Mouse (Mus musculus) adrenal gland, adult (tissue): ENCODE data around the gene Mipol1.

Experiments used
- DNase-seq, 2 experiments: peaks; one replicate each; pipeline ENCODE4 v3.0.0; 2022 to 2023; ENCODE audit warnings: low spot score in 1 of 2; ENCODE audit not compliant: inconsistent age in 2 of 2

The Mipol1 gene

DNA sequence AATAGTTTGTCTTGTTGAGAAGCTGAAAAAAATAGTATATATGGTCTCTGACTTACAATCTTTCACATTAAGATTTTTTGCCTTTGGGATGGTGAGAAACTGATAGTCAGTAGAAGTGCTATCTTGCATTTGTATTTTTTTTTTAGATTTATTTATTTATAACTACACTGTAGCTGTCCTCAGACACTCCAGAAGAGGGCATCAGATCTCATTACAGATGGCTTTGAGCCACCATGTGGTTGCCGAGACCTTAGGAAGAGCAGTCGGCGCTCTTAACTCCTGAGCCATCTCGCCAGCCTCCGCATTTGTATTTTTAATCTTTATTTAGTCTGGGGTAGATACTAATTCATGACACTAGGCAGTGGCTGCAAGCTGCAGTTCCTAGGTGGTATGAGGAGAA is 3.2 kb downstream of the Mipol1 start:
- no peak for DNase-seq

DNA sequence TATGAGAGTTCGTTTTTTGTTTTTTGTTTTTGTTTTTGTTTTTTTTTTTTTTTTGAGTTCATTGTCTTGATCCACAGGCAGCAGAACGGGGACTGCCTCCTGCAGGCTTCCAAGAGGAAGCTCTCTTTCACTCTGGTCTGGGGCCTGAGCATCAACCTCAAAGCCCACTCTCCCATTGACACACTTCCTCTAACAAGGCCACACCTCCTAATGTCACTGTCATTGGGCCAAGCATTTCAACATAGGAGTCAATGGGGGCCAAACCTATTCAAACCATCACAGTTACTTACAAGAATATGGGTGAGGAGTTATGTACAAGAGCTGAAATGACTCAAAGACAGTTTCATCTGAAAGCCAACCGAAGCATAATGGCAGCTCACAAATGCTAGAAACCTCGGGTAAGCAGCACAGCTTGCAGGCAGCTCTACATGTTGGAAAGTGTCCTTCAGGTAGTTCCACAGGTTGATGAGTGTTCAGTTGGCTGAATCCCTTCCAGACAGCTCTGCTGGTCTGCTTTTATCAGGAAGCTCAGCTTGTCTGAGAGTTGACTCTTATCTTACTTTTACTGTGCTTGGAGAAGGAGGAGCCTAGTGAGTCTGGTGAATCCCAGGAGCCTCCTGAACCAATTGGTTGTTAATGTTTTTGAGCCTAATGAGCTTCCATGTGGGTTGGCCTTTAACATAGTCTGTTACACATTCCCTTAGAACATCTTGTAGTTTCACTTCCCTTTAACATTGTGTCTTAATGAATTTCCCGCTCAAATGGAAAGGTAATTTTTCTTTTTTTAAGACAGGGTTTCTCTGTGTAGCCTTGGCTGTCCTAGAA is 13.7 kb downstream of the Mipol1 start:
- no peak for DNase-seq

DNA sequence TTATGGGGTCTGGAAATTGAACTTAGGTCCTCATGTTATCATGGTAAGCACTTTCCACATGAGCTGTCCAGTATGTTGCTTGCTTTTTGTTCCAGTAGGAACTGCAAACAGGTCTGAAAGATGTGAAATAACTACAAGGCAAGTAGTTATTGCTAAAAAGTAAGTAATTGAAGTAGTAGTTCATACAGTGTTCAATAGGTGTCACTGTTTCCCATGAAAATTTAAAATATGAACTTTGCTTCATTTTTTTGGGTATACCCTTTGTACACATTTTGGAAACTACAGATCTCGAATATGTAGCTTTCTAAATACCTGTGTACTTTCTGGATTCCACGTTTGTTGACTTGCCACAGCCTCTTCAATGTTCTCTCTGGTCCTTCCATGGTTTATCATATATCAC is 28.3 kb downstream of the Mipol1 start:
- DNase-seq, result no peak

DNA sequence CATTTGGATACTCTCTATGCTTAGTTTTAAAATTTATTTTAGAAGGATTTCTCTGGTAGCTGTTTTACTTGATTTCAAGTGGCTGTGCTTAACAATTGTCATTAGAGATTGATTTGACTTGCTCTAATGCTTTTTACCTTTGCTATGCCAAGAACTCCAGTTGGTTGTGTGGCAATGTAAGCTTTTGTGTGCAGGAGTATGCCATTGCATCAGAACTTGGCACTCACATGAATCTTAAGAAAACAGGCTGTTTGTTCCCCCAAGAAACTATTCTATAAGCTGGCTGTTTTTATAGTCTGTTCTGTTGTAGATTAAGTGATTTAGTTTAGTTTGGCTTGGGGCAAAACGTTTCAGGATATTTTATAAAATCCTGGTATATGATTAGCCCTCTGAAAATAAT is 45.2 kb downstream of the Mipol1 start:
- no peak for DNase-seq

DNA sequence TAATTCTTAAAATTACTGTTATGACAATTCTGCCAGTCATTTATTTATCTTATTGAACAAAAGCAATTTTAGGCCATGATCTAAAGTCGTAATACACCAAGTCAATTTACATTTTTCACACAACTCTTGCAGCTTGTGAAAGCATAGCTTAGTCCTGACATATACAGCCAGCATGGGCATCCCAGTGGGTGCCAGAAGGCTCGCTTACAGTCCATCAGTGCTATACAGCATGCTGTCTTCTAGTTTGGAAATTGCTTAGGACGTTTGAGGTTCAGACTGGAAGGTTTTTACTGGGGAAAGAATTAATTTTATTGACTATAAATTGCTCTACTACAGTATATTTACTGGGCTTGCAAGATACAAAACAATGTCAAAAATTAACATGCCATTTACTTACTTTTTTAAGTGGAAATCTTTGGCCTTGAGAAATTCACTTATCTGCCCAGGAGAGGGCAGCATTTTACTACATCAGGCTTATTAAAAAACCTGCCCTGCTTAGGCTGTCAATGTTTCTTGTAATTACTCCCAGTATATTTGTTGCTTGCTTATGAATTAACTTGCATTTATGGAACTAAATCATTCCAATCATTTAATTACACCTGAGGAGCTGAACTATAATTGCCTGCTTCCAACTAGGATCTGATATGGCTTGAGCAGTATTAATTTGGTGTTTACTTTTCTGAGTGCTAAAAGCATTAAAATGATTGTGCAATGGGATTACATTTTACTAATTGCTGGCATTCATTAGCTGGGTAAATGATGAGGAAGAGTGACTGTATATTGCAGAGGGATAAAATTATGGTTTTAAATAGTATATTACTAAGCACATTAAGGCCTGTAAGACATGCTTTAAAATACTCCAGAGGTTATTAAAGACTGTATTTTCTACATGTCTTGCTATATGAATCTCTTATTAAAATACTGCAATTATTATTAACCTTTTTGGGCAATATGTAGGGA is 51.2 kb downstream of the Mipol1 start:
- DNase-seq, result peak in 1 of 2 experiments; percentile 61

DNA sequence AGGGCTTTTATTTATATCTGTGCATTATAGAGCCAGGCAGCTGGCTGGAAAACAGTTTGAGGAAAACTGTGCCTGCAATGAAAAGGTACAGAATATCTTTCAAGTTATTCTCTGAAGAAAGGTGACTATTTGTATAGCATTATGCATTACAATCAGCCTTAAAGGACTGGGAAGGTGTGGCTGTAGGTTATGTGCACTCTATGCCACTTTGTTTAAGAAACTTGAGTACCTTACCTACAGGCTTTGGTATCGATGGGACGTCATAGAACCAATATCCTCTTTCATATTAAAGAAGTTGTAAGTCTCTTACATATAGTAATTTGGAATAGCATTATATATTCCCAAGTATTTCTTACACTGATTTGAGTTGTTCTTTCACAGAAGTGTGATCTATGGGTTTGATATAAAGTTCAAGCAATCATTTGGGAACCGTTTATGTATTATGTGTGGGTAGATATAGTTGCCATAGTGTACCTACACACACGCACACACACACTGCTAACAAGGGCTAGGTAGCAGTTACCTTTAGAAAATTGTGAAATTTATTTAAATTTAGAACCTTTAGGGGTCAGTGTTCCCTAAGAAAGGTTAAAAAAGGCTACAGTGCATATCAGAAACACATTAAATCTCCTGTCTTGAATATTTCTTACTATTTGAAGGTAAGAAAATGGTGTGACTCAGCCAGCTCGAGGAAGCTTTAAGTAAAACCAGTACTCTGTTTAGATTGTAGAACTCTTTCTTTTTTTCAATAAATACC is 55.3 kb downstream of the Mipol1 start:
- no peak for DNase-seq

DNA sequence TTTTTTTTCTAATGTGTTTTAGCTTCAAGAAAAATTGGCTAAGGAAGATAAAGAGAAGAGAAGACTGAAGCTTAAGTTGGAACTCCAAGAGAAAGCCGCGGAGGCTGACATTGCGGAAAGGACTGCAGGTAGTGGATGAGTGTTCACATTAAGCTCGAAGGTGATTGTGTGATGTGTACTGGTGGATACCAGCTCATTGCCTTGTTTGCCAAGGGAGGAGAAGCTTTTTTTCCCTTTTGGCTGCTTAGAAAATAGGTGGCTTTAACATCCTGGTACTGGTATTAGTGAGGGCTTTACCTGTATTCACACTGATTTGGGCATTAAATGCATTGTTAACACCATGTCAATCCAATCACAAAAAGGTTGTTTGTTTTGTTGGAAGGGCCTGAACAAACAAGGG is 77.1 kb downstream of the Mipol1 start:
- no peak for DNase-seq

DNA sequence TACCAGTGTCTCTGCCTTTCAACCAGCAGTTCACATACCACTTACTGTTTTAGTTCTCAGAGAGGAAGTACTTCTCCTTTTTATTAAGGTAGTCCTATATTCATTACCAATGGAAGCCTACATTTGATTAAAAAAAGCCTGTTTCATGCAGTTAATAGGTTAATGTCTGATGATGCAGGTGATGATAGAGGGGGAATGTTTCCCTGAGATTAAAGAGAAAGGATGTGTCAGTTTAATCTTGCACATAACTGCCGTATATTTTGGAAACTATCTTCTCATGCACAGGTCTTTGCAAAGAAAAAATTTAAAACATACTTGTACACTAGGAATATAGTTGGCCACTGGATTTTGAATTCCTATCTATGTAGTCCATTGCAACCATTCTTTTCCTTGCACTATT is 77.5 kb downstream of the Mipol1 start:
- no peak for DNase-seq

DNA sequence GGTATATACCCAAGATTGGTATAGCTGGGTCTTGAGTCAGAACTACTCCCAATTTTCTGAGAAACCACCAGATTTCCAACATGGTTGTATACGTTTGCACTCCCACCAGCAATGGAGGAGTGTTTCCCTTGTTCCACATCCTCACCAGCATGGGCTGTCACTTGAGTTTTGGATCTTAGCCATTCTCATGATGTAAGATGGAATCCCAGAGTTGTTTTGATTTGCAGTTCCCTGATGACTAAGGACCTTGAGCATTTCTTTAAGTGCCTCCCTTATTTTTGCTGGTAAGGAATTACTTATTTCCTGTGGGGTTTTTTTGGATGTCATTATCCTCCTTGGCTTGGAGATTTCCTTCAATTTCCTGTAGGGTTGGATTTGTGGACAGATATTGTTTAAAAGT is 108.8 kb downstream of the Mipol1 start:
- no peak for DNase-seq

DNA sequence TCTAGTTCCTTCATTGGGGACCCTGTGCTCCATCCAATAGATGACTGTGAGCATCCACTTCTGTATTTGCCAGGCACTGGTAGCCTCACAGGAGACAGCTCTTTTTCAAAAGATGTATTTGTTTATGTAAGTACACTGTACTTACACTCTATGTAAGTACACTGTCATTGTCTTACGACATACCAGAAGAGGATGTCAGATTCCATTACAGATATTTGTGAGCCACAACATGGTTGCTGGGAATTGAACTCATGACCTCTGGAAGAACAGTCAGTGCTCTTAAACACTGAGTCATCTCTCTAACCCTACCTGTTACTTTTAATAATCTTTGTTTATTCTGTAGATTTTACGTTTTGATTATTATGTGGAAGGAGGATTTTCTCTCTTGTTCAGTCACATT is 109.9 kb downstream of the Mipol1 start:
- no peak for DNase-seq

DNA sequence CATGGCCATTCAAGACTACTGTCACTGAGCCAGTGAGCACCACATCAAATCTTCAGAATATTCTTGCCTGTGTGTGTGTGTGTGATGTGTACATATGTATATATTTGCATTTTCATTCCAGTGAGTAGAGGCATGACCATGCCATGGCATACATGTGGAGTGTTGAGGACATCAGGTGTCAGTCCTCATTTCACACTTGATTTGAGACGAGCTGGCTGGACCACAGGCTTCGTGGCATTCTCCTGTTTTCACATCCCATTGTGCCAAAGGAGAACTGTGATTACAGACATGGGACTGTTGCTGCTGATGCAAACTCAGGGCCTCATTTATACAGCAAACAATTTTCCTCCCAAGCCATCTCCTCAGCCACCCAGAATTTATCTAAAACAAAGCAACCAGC is 132.5 kb downstream of the Mipol1 start:
- no peak for DNase-seq

DNA sequence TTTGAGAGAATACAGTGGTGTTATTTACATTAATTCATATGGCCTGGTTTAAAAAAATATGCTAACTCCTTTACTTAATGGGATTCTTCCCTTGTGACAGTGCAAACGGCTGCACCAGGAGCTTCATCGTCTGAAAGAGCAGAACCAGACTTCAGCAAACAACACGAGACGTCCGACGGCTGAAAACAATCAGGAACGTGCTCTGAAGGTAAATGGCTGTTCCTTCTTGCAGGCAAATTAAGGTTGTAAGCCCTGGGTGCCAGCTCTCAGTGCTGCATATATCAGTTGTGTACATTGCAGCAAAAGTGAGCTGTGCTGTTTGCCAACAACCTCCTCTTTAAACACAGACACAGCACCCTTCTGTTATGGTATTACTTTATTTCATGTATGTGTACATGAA is 133.8 kb downstream of the Mipol1 start:
- DNase-seq, result no peak

DNA sequence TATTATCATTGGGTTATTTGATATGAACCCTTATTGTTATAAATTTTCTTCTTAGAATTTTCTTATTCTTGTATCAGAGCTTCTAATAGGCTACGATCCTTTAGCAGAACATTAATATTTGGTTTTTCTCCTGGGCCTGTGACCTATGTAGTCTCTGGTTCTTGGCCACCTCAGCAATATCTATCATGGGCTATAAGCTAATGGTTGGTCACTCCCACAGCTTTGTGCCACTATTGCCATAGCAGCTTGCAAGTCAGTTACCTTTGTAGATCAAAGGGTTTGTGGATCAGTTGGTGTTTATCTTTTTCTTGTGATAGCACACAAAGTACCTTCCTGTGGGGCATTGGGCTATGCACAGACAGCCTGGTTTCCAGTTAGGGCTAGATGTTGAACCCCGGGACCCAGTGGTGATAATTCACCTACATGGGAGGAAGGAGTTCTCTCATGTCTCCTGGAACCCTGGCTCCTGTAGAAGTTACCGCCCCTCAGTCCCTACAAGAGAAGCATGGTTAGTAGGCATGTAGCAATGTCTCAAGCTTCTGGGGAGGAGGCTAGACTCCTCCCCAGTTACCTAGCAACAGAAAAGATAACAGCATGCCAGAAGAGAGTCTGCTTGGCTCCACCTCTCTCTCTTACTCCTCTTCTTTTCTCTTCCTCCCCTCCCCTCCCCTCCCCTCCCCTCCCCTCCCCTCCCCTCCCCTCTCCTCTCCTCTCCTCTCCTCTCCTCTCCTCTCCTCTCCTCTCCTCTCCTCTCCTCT is 141.7 kb downstream of the Mipol1 start:
- DNase-seq, result no peak

DNA sequence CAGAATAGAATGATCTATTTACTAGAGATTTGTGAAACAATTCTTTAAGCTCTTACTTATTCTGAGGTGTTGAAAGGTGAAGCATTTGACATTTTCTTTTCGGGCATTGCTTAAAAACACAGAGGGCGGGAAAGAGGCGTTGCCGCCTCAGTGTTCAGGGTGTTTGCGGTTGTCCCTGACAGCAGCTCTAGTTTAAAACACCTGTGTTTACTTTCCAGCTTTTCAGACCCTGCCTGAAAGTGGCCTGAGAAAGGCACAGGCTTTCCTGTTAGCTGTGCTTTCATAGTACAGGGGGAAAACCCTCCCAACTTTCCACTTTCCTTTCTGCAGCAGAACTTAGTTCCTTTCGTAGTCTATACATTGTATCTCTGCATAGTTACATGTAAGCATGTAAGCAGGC is 152.6 kb downstream of the Mipol1 start:
- no peak for DNase-seq

DNA sequence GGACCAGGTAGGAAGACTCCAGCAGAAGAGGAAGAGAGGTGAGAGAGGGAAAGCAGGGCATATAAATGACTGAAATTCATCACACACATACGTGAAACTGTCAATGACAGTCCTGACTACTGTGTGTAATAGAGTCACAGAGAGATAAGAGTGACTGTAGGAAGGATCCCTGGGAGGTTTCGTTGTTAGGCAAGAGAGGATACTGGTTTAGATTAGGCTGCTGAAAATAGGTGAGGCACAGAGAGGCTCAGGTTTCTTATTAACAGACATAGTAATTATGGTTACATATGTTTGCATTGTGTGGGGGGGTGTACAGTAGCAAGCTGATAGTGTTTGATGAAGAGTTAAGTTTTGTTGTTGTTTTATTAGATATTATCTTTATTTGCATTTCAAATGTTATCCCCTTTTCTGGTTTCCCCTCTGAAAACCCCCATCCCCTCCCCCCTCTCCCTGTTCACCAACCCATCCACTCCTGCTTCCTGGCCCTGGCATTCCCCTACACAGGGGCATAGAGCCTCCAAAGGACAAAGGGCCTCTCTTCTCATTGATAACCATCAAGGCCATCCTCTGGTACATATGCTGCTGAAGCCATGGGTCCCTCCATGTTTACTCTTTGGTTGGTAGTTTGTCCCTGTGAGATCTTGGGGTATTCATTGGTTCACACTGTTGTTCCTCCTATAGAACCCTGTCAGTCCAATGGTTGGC is 157.5 kb downstream of the Mipol1 start:
- DNase-seq, result no peak

DNA sequence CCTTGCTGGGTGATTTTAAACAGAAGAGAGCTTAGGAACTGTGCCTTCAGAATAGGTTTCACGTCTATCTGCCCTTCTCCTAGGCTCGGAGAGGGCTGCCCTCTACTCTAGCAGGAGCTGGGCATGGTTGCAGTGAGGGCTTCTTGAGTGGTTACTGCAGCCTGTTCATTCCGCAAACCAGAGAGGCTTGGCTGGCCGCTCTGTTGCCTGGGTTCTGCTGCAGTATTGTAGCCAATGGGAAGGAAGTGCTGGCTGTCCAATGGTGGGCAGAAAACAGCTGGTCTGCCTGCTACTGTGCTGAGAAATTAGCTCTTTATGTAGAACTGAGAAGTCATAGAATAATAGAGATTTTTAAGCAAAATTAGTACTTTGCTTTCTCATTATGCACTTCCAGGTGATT is 169.3 kb downstream of the Mipol1 start:
- DNase-seq, result no peak

DNA sequence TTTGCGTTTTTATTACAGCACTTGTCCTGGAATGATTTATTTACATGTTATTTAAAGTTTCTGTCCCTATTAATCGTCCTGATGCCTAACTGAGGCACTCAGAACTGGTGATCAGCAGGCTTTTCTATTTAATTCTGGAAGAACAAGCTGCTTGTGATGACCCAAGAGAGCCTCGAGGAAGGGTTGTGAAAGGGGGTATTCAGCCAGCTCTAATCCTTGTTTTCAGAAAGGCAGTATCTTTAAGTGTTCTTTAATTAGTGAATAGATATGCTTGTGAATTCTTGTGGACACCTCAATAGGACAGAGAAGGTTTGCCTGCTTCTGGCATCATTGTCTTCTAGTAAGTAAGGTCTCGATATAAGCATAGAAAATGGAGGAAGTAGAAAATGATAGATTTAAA is 170.0 kb downstream of the Mipol1 start:
- no peak for DNase-seq

DNA sequence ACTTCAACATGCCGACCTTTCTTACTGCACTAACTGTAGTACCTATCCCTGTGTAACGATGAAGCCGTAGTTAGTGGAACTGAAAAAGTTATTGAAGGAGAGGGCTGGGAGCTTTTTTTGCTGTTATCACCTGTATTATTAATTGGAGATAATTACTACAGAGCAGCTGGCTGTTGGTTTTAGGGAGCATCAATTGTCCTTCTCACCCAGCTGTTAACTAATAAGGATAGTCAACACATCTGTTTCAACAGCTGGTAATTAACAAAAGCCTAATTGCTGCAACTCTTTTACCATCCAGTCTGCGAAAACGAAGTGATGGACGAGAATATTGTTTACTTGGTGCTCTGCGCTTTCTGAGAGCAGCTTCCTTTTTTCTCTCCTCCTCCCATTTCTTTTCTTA is 170.9 kb downstream of the Mipol1 start:
- no peak for DNase-seq

DNA sequence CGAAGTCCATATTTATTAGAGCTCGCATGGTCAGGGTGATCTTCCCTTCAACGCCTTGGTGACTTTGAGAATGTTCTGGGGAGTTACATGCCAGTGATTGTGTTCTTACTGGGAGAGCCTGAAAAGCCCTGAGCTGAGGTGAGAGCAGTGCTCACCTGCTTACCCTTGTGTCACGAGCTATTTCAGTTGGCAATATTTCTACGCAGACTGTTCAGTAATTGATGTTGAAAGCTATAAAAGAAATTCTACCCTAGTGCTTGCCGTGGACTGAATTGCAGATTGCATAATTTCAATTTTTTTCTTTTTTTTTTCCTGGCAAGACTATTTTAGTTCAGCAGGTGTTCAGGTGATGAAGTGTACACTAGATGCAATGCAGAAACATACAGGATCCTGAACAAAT is 172.1 kb downstream of the Mipol1 start:
- DNase-seq, result no peak

DNA sequence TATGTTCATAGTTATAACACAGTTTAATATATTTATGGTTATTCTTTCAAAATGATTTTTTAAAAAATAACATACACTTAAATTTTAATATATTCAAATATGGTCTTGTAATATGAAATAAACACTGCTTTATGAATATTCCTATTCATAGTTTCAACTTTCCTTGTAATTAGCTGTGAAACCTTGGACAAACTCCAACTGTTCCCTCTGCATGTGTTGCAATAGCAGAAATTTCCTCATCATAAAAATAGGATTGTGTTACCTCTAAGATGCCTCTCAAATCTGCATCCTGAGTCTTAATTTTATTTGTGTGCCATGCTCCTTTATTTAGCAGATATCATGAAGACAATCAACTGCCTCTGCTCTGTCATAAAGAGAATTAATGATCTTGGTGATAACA is 179.7 kb downstream of the Mipol1 start:
- DNase-seq, result peak in 1 of 2 experiments; percentile 26
